Mouse (Mus musculus) CH12.LX (cell line): ENCODE results near the gene Tnnc1. TPM values are rescaled to one million over a fixed set of nuclear protein-coding genes. Genes with fewer than 3 reads are reported as not detected.
A peak's percentile ranks its signal among the peaks of the same experiment; 100 is the strongest.

Experiments used
- DNase-seq: peaks from one replicate; pipeline ENCODE4 v3.0.0-alpha.2; 2013; ENCODE audit errors: extremely low read depth
- H3K27ac ChIP-seq: 2 replicates; pipeline ENCODE4 v1.5.1; 2012; ENCODE audit warnings: low read depth, mild to moderate bottlenecking, control low read depth, moderate library complexity; ENCODE audit not compliant: insufficient read depth
- H3K27me3 ChIP-seq: replicated peaks from 2 replicates; pipeline ENCODE3; 2012; ENCODE audit warnings: inconsistent platforms
- H3K36me3 ChIP-seq, 2 experiments: replicated peaks in 1 of 2; 2 replicates each; pipeline versions ENCODE3 to v1.6.1; 2012; ENCODE audit warnings: inconsistent platforms in 1 of 2, low read length in 1 of 2, mild to moderate bottlenecking in 1 of 2, mixed read lengths in 1 of 2, moderate library complexity in 1 of 2; ENCODE audit not compliant: control insufficient read depth in 1 of 2, insufficient read depth in 1 of 2
- H3K4me1 ChIP-seq, 2 experiments: 2 replicates each; pipeline ENCODE4 v1.6.1; 2012; ENCODE audit warnings: inconsistent platforms in 1 of 2, moderate library complexity in 1 of 2; ENCODE audit not compliant: insufficient read depth in 2 of 2, control insufficient read depth in 1 of 2
- H3K4me2 ChIP-seq: 2 replicates; pipeline ENCODE4 v1.6.1; 2012; ENCODE audit warnings: low read depth, mild to moderate bottlenecking, control low read depth; ENCODE audit not compliant: poor library complexity, insufficient read depth, severe bottlenecking
- H3K4me3 ChIP-seq, 3 experiments: fragments of 150-350 bp in 1 of 3; sonication (generic) in 1 of 3; replicated peaks in 1 of 3; 2 replicates each; pipeline versions ENCODE3 to v1.5.1; 2011 to 2012; ENCODE audit warnings: low read depth in 2 of 3, low read length in 2 of 3, mild to moderate bottlenecking in 2 of 3, moderate library complexity in 2 of 3, control low read depth in 1 of 3, improper control_type of control experiment in 1 of 3, inconsistent platforms in 1 of 3, mixed read lengths in 1 of 3; ENCODE audit not compliant: poor library complexity in 1 of 3
- H3K79me2 ChIP-seq: replicated peaks from 2 replicates; pipeline ENCODE4 v1.6.1; 2012; ENCODE audit warnings: mild to moderate bottlenecking, moderate library complexity; ENCODE audit not compliant: control insufficient read depth, poor library complexity, insufficient read depth, severe bottlenecking; ENCODE audit errors: extremely low read depth
- H3K9ac ChIP-seq: 2 replicates; pipeline ENCODE4 v1.6.1; 2012; ENCODE audit warnings: low read depth, mild to moderate bottlenecking, control low read depth, moderate library complexity; ENCODE audit not compliant: insufficient read depth
- H3K9me3 ChIP-seq: replicated peaks from 2 replicates; pipeline ENCODE3; 2012; ENCODE audit warnings: low read length, inconsistent platforms, mixed read lengths
- BHLHE40 ChIP-seq: IDR thresholded peaks from 2 replicates; pipeline ENCODE4 v1.6.1; 2011; ENCODE audit warnings: mild to moderate bottlenecking, low read depth, low read length, improper control_type of control experiment
- CHD1 ChIP-seq: IDR thresholded peaks from 2 replicates; pipeline ENCODE4 v1.6.1; 2012; ENCODE audit warnings: low read depth, low read length, improper control_type of control experiment, inconsistent platforms
- CHD2 ChIP-seq: IDR thresholded peaks from 2 replicates; pipeline ENCODE4 v1.6.1; 2011; ENCODE audit warnings: low read length, improper control_type of control experiment
- CTCF ChIP-seq, 2 experiments: IDR thresholded peaks in 1 of 2; conservative IDR thresholded peaks in 1 of 2; 2 replicates each; pipeline ENCODE4 v1.5.1; 2011 to 2012; ENCODE audit warnings: low read depth in 2 of 2, low read length in 2 of 2, improper control_type of control experiment in 1 of 2, inconsistent platforms in 1 of 2, mild to moderate bottlenecking in 1 of 2, moderate library complexity in 1 of 2
- ELF1 ChIP-seq: IDR thresholded peaks from 2 replicates; pipeline ENCODE4 v1.6.1; 2014; ENCODE audit warnings: low read depth, mild to moderate bottlenecking, inconsistent platforms, low read length, improper control_type of control experiment
- ETS1 ChIP-seq: conservative IDR thresholded peaks from 2 replicates; pipeline ENCODE4 v1.6.1; 2012; ENCODE audit warnings: low read depth, mild to moderate bottlenecking, inconsistent platforms, low read length, improper control_type of control experiment, moderate library complexity
- HCFC1 ChIP-seq: IDR thresholded peaks from 2 replicates; pipeline ENCODE4 v1.6.1; 2012; ENCODE audit warnings: low read depth, mild to moderate bottlenecking, inconsistent platforms, low read length, improper control_type of control experiment
- IRF4 ChIP-seq: IDR thresholded peaks from 2 replicates; pipeline ENCODE4 v1.6.1; 2014; ENCODE audit warnings: low read depth, mild to moderate bottlenecking, inconsistent platforms, low read length, improper control_type of control experiment
- JUN ChIP-seq: IDR thresholded peaks from 2 replicates; pipeline ENCODE4 v1.6.1; 2011; ENCODE audit warnings: low read depth, mild to moderate bottlenecking, low read length, improper control_type of control experiment, moderate library complexity; ENCODE audit not compliant: insufficient read depth
- JUND ChIP-seq: conservative IDR thresholded peaks from 2 replicates; pipeline ENCODE4 v1.6.1; 2011; ENCODE audit warnings: low read depth, low read length, improper control_type of control experiment
- KAT2A ChIP-seq: IDR thresholded peaks from 2 replicates; pipeline ENCODE4 v1.6.1; 2012; ENCODE audit warnings: low read length, improper control_type of control experiment, inconsistent platforms; ENCODE audit not compliant: insufficient replicate concordance
- MAFK ChIP-seq: IDR thresholded peaks from 2 replicates; pipeline ENCODE4 v1.6.1; 2011; ENCODE audit warnings: low read length, improper control_type of control experiment; ENCODE audit not compliant: insufficient replicate concordance
- MAX ChIP-seq: IDR thresholded peaks from 2 replicates; pipeline ENCODE4 v1.6.1; 2011; ENCODE audit warnings: low read length, improper control_type of control experiment
- MAZ ChIP-seq: IDR thresholded peaks from 2 replicates; pipeline ENCODE4 v1.6.1; 2012; ENCODE audit warnings: low read depth, mild to moderate bottlenecking, inconsistent platforms, low read length, improper control_type of control experiment, moderate library complexity
- MYC ChIP-seq: IDR thresholded peaks from 2 replicates; pipeline ENCODE4 v1.6.1; 2011; ENCODE audit warnings: low read depth, mild to moderate bottlenecking, improper control_type of control experiment, low read length
- NRF1 ChIP-seq: IDR thresholded peaks from 2 replicates; pipeline ENCODE4 v1.6.1; 2014; ENCODE audit warnings: low read depth, mild to moderate bottlenecking, inconsistent platforms, low read length, improper control_type of control experiment, moderate library complexity
- PAX5 ChIP-seq: IDR thresholded peaks from 2 replicates; pipeline ENCODE4 v1.6.1; 2012; ENCODE audit warnings: low read length, inconsistent platforms, mixed read lengths
- POLR2A ChIP-seq: IDR thresholded peaks from 2 replicates; pipeline ENCODE4 v1.6.1; 2011; ENCODE audit warnings: low read depth, mild to moderate bottlenecking, improper control_type of control experiment, low read length
- POLR2AphosphoS2 ChIP-seq: IDR thresholded peaks from 2 replicates; pipeline ENCODE4 v1.6.1; 2011; ENCODE audit warnings: low read depth, low read length, improper control_type of control experiment
- RAD21 ChIP-seq: IDR thresholded peaks from 2 replicates; pipeline ENCODE4 v1.6.1; 2011; ENCODE audit warnings: low read depth, mild to moderate bottlenecking, low read length, improper control_type of control experiment, moderate library complexity
- RCOR1 ChIP-seq: conservative IDR thresholded peaks from 2 replicates; pipeline ENCODE4 v1.6.1; 2012; ENCODE audit warnings: low read depth, mild to moderate bottlenecking, inconsistent platforms, low read length, improper control_type of control experiment
- SIN3A ChIP-seq: IDR thresholded peaks from 2 replicates; pipeline ENCODE4 v1.6.1; 2012; ENCODE audit warnings: low read length, improper control_type of control experiment, inconsistent platforms
- TBP ChIP-seq: conservative IDR thresholded peaks from 2 replicates; pipeline ENCODE4 v1.6.1; 2011; ENCODE audit warnings: low read depth, low read length, improper control_type of control experiment
- UBTF ChIP-seq: IDR thresholded peaks from 2 replicates; pipeline ENCODE4 v1.6.1; 2012; ENCODE audit warnings: low read depth, mild to moderate bottlenecking, inconsistent platforms, low read length, improper control_type of control experiment, moderate library complexity
- USF2 ChIP-seq: conservative IDR thresholded peaks from 2 replicates; pipeline ENCODE4 v1.6.1; 2011; ENCODE audit warnings: low read depth, low read length, improper control_type of control experiment
- ZC3H11A ChIP-seq: IDR thresholded peaks from 2 replicates; pipeline ENCODE4 v1.6.1; 2012; ENCODE audit warnings: low read depth, mild to moderate bottlenecking, inconsistent platforms, low read length, improper control_type of control experiment
- ZKSCAN1 ChIP-seq: IDR thresholded peaks from 2 replicates; pipeline ENCODE4 v1.6.1; 2012; ENCODE audit warnings: low read depth, inconsistent platforms, low read length, improper control_type of control experiment, borderline replicate concordance
- ZNF384 ChIP-seq: IDR thresholded peaks from 2 replicates; pipeline ENCODE4 v1.6.1; 2012; ENCODE audit warnings: low read depth, low read length, improper control_type of control experiment, inconsistent platforms
- dilution Hi-C: fragments of 300-500 bp; cut with MboI; formaldehyde crosslinking; loops from 2 replicates; pipeline ENCODE4 v1.14.3; 2020; ENCODE audit warnings: low sequenced_read_pairs; ENCODE audit not compliant: extremely low pct_unique_long_range_greater_than_20kb, extremely low pct_ligation_motif_present
- in situ Hi-C: fragments of 300-500 bp; cut with MboI; formaldehyde crosslinking; loops from 3 replicates; pipeline ENCODE4 v1.14.3; 2019; ENCODE audit warnings: low sequenced_read_pairs, low pct_ligation_motif_present, low pct_unique_long_range_greater_than_20kb, mixed read lengths
- polyA plus RNA-seq: library from polyadenylated mRNA; unstranded; fragments of >175 nt; gene quantifications from 2 replicates; pipeline ENCODE4 v1.2.1, GENCODE M21; 2012; ENCODE audit warnings: low read depth; ENCODE audit not compliant: insufficient read length
- total RNA-seq, 2 experiments: library from RNA; depleted of rRNA; stranded (reverse); fragments of 300-350 nt in 1 of 2; fragments of >200 nt in 1 of 2; gene quantifications; 2 replicates each; pipeline ENCODE4 v1.2.3; 2012 to 2014

Tnnc1 gene
- total and polyA plus RNA-seq, 3 experiments: 0.25 to 0.66 (median 0.63) TPM

DNA sequence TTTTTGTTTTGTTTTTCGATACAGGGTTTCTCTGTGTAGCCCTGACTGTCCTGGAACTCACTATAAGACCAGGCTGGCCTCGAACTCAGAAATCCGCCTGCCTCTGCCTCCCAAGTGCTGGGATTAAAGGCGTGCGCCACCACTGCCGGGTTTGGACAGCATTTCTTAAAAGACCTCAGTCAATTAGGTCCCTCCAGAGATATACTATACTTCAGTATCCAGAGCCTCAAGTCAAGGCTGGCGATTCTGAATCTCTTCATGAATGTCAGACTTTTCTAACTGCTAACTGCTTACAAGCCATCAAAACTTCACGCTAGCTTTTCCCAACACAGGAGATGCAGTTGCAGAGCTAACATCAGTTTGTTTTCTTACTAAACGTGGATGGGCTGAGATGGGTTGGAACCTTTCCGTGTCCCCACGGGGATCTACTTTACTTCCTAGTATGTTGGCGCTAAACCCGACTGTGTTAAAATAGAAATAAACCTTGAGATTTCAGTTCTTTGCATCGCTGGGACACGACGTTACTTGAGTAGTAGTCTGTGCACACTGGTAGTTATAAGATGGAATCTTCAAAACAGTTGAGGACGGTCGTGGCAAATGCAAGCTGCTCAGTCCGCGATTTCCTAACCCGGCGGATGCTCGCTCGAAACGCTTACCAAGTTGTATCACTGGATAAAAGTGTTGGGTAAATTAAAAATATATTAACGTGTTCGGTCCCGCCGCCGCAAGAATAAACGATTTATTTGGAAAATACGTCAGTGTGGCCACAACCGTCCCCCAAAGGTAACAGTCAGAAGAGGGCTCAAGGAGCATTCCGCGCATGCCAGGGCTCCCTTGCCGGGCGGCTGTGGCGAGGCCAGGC is 42.3 kb downstream of the Tnnc1 start:
- DNase-seq: no peak
- in situ Hi-C loops: loop anchor here (5.0 kb wide), 1 partner anchor 33 kb away; the partner anchor contains the start of genes Nisch and Sema3g
- peak overlapping the region; percentile 75 for H3K9ac ChIP-seq
- H3K9me3 ChIP-seq: no peaks in the 10 kb centered on the region
- H3K79me2 ChIP-seq: peaks cover 17% of the 10 kb centered on the region
- H3K4me3 ChIP-seq: peak overlapping the region; percentile 71 to 99 (median 74)
- TF ChIP-seq RCOR1 (no peak), SIN3A (no peak), ZNF384 (no peak), NRF1 (peak; percentile 72), TBP (peak; percentile 89), MYC (no peak; the same call in 1 of the 2 replicates), MAZ (no peak), MAFK (no peak), JUN (no peak), ELF1 (peak; percentile 41; the same call in 1 of the 2 replicates), RAD21 (no peak), CHD2 (no peak), UBTF (peak; percentile 89), CTCF (conservative IDR thresholded peaks at IDR 0.05 in 1 of 2, IDR thresholded peaks at IDR 0.05 in 1 of 2; ENCODE audit: low read depth in 2 of 2, low read length in 2 of 2) (no peak), HCFC1 (no peak), POLR2AphosphoS2 (no peak), POLR2A (no peak), MAX (no peak), CHD1 (no peak), JUND (no peak), IRF4 (peak; percentile 11; the same call in 1 of the 2 replicates), PAX5 (no peak), ETS1 (no peak), ZKSCAN1 (no peak), BHLHE40 (no peak), ZC3H11A (no peak), KAT2A (no peak), USF2 (no peak)
- peak overlapping the region; percentile 96 for H3K27ac ChIP-seq
- H3K4me2 ChIP-seq: peak overlapping the region; percentile 84
- peaks cover 25 to 44% of the 10 kb centered on the region in 2 experiments for H3K36me3 ChIP-seq
- H3K27me3 ChIP-seq: no peaks in the 10 kb centered on the region
- dilution Hi-C loops: no loop called here
- H3K4me1 ChIP-seq: peaks cover 3 to 23% of the 10 kb centered on the region in 2 experiments
